Mouse (Mus musculus) urinary bladder, adult 2 months (tissue): ENCODE results near the gene Ankmy2. TPM values are rescaled to one million over a fixed set of nuclear protein-coding genes. Genes with fewer than 3 reads are reported as not detected.
"Not testable (repeated sequence)": the region's sequence is repeated elsewhere in the genome, so short reads cannot be mapped to it uniquely, and the experiment has no call there.

Source experiments
- DNase-seq: peaks from one replicate; pipeline ENCODE4 v3.0.0; 2022; ENCODE audit warnings: low spot score
- polyA plus RNA-seq: library from polyadenylated mRNA; depleted of rRNA; stranded (reverse); fragments of >200 nt; gene quantifications from 2 replicates; pipeline ENCODE4 v1.2.3, GENCODE M21; 2012

The Ankmy2 gene
- polyA plus RNA-seq, 1 experiment, result 36.2 TPM

DNA sequence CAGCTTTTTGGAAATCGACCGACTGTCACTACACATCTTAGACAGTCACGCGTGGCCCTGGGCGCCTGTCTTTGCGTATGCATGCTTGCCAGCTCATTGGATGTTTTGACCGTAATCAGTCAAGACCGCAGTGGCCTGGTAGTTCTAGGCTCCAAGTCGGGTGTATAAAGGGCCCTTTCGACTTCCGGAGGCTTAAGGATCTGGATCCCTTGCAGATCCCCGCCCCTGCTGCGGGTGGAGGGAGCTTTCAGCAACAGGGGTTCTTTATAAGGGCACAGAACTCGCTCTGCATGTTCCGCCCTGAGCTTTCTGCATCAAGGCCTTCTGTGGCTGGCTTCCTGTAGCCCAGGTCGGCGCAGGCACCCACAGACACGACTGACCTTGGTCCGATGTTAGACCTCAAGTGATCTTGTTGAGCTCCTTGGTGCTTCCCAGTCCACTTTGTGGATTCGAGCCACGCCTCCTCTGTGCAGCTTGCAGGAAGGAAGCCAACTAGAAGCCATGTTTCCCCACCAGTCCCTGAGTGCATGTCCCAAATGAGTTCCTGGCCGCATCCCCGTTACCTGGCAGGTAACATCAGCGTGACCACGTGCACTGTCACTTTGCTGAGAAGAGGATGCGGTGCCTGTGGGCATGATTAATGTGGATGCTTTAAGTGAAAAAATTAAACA, 859 bp downstream of the Ankmy2 start, which contains the start of gene Bzw2:
Gene Bzw2 (minus strand): TSS at position 443 of the 671 bp plus-strand sequence.
- DNase-seq, result peak; percentile 57

DNA sequence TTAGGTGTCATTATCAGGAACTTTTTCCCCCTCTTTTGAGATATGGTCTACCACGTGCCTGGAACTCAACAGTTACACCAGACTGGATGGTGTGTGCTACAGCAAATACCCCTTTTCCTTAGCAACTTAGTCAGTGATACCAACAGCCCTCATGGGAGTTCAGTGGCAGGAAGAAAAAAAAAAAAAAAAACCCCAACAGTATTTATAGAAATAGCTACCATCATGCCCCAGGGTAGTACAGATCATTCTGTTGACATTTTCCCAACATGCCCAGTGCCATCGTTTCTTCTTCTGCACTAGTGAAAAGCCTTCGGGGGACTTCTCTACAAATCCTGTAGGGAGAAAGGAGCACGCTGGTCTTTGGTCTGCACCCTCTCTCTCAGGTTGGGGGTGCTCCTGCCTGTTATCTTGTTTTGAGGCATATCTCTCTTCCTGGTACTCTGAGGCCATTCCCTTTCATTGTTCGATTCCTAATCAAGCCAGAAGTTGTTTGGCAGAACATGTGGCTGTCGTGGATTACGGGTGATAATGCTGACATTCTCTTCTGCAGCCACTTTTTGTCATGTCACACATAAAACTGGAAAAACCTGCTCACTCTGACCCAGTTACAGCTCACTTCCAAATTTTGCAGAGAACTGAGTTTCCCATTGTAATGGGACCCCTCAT, 7.3 kb downstream of the Ankmy2 start:
- no peak for DNase-seq

DNA sequence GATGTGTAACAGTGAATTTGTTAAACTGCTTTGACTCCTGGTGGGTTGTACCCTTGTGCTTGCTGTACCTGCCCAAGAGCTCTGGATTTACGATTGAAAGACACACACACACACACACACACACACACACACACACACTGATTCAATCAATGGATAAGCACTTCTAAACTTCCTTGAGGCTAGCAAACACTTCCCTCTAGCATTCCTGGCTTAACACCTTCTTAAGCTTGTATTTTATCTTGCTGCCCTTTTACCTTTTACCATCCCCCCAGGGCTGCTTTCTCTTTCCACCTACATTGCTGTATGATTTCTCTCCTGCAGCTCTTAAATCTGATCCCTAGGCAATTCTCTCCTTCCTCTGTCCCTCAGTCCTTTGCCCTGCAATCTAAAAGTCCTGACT, 8.4 kb downstream of the Ankmy2 start:
- no peak for DNase-seq

DNA sequence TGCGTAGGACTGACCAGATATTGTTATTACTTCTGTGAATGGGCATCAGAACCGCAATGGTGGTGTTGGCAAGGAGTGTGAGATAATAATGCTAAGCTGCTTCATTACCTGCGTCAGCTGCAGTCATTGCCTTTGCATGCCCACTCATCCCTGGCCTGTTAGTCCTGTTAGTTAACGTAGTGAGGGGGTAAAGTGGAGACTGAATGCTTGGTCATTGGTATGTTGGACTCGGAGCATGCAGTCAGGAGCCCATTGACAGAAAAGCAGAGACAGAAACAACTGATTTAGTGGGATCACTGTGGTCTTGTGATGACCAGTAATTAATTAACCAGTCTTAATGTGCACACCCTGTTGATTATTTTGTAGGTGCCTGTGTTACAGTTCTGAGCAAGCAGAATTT, 20.3 kb downstream of the Ankmy2 start:
- DNase-seq, result no peak

DNA sequence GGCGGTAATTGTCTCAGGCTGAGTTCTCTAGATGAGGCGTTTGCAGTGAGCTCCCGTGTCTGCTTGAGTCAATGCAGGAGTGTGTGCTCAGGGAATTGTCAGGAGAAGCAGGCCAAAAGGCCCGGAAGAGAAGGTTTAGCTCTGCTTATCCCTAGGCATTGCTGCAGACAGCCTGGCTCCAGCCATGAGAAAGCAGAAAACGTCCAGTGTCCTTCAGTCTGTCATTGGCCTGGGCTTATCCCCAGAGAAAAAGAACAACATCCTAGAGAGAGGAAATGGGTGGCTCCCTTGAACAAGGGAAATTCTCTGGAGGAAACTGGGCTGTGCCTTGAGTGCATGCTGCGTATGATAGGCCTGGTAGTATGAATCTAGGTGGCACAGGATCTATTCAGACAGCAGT, 25.7 kb downstream of the Ankmy2 start:
- no peak for DNase-seq

DNA sequence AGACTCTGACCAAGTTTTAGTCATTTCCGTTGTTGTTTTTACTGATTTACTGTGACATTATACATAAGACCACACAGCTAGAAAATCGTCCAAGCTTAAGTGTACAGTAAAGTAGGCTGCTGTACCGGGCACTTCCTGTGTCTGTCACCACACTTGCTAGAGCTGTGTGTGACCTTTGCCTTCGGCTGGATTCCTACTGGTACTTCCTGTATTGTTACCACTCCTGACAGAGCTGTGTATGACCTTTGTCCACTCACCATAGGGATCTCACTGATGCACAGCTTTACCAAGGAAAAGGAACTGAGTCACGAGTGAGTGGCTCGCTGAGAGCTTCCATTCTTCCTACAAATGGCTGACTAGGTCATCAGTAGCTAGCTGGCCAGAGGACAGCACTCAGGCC, 30.2 kb downstream of the Ankmy2 start:
- no peak for DNase-seq

DNA sequence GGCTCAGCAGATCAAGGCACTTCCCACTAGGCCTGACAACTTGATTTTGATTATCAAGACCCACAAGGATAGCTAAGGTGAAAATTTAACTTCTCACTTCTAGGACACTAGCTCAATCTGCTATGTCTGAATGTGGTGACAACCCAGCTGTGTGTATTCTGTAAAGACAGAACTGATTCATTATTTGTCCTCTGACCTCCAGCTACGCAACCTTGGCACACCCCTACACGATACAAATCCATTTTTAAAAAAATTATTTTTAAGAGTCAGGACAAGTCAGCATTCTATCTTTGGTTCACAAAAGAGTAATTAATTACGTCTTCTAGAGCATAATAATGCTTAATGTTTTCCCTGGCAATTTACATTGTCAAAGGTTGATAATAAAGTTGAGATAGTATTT, 32.7 kb downstream of the Ankmy2 start:
- DNase-seq, result no peak

DNA sequence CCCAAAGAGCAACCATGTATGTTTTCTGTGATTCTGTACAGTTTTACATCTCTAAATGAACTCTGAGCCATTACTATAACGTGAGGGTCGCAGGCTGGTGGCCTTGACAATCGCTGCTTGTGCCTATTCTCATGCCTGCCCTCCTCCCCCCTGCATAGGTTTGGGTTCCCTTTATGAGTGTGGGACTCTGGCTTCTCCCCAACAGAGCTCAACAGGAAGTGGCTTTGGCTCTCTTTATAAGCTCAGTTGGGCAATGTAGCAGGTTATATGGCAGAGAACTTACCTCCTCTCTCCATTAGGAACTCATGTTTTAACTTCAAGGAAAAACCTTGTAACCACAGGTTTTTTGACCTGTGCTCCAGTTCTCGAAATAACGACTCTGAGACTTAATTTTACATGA, 33.4 kb downstream of the Ankmy2 start:
- DNase-seq, result no peak

DNA sequence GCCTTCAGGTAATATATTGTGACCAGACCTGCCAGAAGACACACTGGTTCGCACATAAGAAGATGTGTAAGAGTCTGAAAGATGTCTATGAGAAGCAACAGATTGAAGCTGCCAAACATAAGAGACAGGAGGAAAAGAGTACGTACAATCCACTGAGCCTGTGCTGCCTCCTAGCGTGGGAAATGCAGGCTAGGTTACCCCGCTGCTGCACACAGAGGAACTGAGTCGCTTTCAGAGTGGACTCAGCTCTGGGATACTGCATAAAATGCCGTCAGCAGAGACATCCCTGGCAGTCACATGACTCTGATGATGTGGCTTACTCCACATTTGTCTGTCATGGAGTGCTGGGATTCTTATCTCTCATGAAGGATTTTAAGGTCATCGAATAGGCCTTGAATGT, 38.1 kb downstream of the Ankmy2 start:
- no peak for DNase-seq

DNA sequence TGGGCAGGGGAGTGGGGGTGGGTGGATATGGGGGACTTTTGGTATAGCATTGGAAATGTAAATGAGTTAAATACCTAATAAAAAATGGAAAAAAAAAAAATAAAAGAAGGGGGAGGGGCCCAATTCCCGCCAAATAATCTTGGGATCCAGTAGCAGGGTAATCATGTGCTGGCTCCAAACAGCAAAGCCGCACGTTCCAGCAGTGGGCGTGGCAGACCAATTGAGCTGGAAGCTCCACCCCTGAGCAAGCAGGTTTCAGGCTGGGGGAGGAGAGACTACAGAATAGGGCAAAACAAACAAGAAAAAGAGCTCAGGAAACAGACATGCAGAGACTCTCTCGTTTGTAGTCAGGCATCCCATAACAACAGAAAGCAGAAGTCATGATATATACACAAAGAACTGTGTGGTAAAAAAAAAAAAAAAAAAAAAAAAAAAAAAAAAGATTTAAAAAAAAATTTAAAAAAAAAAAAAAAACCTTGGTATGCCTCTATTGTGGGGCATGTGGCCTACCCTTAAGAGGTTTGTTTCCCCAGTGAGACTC, 48.7 kb downstream of the Ankmy2 start:
- DNase-seq, result not testable (repeated sequence)

DNA sequence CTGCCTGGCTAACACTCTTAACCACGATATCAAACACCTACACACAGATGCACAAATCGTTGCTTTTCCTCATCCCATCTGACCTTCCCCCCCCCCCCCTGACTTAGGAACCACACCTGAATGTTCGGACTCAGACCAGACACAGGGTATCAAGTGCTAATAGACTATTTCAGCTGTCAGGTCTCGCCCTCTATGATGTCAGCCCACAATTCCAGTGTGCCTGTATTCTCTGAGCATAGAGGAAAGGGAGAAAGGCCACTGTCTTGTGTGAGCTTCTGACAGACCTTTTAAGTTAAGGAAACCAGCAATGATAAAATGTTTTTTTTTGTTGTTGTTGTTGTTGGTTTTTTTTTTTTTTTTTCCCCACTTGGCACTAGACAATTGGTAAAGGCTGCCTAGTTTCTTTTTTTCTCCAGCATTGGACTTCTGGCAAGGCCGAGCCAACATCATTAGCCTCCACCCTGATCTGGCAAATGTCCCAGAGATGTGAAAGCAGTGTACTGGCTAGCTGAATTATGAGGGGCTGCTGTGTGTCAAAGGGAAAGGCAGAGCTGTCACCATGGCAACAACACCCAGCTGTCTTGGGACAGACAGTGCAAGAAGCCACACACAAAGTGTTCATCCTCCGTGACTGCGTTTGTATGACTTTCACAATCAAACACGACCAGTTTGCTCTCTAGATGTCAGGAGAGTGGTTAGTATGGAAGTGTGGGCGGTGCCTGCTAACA, 50.3 kb downstream of the Ankmy2 start:
- no peak for DNase-seq

DNA sequence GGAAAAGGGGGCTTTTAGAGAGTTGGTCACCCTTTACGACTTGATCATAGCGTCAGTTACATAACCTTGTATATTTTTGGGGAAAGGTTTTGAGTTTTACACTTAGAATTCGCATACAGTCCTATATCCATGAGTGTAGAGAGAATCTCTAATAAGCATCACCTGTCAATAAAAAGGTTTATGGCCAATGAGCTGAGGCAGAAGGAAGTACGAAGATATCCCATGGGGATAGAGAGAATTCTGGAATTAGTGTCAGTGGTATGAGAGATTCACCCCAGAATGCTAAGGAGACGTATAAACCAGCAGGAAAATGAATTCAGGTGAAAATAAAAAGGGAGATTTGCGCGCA, 50.9 kb downstream of the Ankmy2 start:
- DNase-seq, result no peak

DNA sequence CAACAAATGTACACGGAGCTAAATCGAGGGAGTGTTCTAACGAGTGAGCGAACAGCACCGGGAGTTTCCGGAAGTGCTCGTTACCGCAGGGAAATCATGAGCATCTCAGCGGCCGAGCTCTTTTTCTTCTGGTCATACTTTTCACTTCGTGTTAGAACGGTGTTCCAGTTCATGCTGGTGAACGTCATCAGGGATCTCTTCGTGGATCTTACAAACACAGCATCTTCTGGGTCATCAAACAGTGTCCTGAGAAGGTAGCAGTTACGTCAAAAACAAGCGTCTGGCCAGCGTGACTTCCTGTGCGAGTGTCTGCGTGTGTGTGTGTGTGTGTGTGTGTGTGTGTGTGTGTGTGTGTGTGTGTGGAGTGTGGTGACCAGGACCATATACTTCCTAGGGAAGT, 51.5 kb downstream of the Ankmy2 start:
- no peak for DNase-seq

DNA sequence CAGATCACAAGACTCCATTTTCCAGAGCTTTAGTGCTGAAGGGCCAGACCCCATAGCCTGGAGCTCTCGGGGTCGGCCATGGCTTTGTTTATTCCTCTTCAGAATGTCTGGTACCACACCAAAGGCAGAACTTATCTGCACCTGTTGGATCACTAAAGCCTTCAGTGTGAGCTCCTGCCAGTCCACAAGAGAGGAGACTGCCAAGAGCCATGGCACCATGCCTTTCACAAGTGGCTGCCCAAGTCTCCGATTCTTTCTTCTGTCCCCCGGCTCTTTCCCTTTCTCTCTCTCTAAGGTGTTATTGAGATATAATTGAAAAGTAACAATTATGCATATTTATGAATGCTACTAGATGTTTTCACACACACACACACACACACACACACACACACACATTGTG, 53.2 kb downstream of the Ankmy2 start:
- DNase-seq, result no peak

DNA sequence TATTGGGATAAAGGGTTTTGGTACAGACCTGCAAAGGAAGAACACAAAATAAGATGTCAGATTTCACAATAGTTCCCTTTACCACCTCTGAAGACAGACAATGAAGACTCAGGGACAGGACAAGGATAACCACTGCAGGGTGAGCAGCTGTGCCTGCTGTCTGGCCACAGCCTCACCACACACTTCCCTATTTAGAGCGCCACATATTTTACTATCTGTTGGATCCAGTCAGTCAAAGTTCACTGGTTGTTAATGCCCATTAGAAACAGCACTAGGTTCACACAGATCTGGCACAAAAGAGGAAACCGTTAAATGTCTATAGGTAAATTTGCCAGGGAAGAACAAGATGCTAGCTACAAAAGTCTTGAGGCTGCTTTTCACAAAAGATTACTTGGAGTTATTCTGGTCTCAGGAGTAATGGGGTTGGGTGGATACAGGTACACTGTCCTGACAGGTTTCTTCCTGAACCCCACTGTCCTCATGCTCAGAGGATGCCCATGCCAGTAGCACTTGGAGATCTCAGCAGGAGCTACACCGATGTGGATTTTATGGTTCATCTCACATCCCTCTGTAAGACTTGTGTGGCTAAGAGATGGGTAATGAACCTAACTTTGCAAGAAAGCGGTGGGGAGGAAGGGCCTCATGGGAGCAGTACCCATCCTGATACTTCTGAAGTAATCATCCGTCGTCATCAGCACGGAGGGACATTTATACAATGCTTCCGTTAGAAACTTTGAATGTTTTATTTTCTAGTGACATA, 57.7 kb downstream of the Ankmy2 start:
- DNase-seq, result no peak

DNA sequence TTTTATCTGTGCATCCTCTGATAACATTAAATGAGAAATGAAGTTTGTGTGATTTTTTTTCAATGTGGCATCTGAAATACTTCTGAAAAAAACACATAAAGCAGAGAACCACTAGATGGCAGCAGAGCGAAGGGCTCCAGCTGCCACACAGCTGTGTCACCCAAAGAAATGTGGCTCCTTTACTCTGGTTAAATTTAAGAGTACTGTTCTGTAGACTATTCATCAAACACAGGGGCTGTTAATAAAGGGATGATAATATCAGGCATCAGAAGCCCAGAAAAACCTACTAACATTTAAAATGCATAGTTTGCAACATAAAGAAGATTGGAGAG, 58.2 kb downstream of the Ankmy2 start:
- no peak for DNase-seq

DNA sequence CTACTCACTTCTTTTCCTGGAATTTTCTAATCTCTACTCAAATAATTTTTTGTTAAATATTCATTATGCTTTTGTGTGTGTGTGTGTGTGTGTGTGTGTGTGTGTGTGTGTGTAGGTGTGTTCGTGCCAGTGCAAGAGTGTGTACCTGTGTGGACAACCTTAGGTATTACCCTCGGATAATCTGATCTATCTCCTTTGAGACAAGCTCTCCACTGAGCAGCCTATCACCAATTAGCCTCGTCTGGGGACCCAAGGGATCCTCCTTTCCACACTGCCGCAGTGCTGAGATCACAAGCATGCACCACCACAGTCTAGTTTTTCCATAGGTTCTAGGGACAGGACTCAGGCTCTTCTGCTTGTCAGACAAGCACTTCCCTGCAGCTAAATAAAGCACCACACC, 59.3 kb downstream of the Ankmy2 start:
- DNase-seq, result no peak

DNA sequence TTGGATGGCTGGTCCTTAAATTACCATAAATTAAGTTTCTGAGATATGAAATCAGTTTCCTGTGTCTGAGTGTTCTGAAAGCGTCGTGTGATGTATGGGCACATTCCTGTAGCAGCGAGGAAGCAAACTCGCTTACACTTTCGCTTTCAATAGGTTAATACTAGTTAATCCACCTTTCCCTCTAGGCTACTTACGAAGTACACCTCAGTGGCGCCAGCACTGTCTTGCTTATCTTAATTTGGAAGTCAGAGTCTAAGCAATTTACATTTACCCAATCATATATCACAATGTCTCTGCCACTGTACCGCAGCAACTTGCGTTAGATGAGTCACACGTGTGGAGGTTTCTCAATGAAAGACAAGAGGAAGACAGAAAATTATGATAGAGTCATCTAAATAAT, 60.0 kb downstream of the Ankmy2 start:
- no peak for DNase-seq

DNA sequence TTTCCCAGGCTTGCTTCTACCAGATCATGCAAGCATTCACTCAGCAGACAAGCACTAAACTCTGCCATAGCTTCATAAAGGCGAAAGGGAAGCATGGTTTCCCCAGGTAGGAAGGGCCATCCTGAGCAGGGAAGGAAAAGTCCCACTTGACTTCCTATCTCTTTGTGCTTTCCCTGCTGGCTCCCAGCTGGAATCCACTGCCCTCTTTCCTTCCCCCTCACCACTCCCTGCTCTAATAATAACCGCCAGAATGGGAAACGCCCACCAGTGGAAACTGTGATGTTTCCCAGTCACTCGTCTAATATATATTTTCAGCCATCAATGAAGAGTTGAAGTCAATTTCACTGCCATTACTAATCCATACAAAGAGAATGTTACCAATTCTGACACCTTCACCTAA, 67.5 kb downstream of the Ankmy2 start:
- no peak for DNase-seq

DNA sequence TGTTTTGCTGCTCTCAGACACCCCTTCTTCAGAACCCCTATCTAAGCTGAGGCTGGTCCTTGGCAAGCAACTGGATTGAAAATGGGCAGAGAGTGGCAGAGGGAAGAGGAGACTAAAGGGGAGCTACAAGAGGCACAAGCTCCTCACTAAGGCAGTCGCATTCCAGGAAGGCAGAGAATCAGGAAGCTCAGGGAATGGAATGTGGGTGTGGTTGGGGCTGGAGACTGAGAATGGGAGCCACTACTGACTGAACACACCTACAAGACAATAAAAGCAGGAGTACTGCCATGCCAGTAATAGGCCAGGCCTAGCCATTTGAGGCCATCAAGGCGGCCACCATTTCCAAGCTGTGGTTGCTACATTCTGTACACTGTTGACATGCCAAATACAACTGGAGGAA, 74.5 kb downstream of the Ankmy2 start:
- DNase-seq, result no peak

DNA sequence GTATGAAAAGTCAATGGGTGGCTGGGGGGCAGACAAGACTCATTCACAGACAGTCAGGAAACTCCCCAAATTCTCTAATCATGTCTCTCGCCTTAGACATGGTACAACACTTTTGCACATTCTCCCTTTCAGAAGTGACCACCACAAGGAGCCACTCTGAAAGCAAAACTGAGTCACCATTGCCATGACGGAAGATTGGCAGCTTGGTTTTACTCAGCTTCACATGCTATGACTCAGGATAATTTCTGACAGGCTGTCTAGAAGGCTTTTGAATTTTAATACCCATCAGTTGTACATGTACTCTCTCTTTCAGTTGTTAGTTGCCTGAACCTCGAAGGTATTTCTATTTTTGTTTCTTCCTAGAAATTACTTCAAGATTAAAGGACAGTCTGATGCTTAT, 84.3 kb downstream of the Ankmy2 start:
- no peak for DNase-seq
